Mouse (Mus musculus): ENCODE measurements around the gene Pnpla1. TPM values are rescaled to one million over a fixed set of nuclear protein-coding genes. Genes with fewer than 3 reads are reported as not detected.

Pnpla1 gene
- total RNA-seq, 2 experiments from 2014 or later = not detected

GRCm38 (mm10) chr17:28885231-28885630 lies 27.0 kb downstream of the Pnpla1 start:
- DNase-seq = no peak

DNA sequence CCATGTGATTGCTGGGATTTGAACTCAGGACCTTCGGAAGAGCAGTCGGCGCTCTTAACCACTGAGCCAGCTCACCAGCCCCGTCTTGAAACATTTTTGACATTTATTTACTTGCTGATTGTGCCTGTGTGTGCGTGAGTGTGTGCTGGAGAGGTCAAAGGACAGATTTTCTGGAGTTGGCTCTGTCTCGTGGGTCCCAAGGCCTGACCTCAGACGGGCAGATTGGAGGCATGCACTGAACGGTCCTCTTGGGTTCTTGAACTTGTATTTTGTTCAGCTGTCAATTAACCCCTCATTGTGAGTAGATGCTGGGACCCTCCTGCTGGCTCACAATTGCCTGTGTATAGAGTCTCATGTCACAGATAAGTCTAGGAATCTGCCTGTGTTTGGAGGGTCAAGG lies 28.1 kb downstream of the Pnpla1 start:
- DNase-seq = no peak

DNA sequence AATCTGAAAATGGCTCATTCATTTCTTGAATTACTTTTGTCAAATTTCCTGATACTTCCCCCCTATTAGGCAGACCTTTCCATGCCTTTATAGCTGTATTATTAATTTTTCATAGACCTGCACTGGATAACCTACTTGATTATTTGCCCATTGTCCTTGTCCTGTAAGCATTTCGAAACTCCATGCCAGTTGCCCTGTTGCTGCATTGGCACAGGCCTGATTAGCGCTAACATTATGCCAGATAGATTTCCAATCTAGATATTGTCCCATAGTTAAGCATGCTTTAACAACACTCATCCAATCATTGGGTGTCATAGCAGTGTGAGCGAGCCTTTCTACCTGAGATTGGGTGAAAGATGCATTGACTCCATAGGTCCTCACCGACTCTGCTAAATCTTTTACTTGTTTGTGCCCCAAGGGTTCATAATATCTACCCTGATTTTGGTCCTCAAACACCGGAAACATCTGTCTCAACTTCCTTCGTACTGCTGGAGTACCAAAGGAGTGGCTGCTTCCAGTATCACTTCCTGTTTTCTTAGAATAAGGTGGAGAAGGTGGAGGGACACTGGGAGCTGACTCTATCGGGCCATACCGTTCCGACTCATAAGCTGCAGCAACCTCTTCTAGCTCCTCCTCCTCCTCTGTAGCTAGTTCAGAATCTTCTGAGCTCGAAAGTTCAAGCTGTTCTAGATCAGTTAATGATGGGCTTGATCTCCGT lies 36.0 kb downstream of the Pnpla1 start:
- no peak for DNase-seq

- DNase-seq = no peak
These were observed 37.1 kb downstream of the Pnpla1 start for GRCm38 (mm10) chr17:28895217-28895875.

DNA sequence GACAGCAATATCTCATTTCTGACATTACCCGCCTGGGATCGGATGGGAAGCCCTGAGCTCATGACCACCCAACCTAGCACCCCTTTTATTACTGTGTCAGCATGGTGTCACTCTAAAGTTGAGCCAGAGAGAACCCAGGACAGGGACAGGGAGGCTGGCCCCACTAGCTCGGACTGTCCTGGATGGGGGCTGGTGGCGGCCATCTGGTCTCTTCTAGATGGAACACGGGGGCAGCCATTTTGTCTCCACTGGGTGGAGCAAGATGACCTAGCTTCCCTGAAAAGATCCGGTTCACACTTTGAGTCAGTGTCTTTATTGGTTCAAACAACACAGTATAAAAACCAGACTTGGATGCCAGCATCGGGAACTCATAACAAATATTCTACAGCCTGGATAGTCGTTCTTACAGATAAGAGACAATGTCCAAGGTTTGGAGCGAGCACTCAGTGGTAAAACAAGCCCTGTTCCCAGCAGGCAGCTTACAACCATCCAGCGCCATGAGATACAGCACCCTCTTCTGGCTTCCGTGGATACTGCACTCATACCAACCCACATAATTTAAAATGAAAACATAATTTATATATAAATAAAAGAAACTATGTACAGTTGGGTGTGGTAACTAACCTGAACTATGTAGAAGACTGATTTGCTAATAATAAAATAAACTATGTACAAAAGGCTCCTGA lies 38.0 kb downstream of the Pnpla1 start:
- no peak for DNase-seq

DNA sequence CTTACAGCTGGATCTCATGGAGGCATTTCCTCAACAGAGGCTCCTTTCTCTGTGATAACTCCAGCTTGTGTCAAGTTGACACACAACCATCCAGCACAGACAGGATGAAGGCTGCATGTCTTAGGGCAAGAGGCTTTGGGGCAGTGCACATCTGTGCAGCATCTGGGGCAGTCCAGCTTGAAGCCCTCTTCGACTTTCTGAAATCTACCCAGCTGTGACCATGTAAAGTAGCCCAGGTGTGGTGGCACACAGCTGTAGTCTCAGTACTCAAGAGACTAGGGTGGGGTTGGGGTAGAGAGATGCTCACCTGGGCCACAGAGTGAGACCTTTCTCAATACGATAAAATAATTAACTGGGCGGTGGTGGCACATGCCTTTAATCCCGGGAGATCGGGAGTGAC lies 39.6 kb downstream of the Pnpla1 start:
- no peak for DNase-seq

GRCm38 (mm10) chr17:28898249-28898648 lies 40.0 kb downstream of the Pnpla1 start:
- DNase-seq = no peak

DNA sequence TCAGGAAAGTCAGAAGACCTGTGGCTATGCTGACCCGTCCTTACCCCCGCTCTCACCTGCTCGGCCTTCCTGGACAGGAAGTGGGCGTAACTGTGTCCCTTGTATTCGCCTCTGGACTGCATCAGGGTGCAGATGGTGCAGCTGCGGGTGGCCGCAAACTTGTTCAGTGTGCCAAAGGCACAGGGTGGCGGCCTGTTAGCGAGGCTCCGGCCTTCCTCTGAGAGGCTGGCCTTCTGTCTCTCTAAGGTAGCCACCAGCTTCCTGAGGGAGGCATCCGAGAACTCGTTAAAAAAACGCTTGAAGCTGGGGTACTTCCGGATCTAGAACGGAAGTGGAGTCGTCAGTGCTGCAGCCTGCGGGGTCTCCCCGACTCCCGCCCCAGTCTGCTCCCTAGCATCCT lies 41.2 kb downstream of the Pnpla1 start:
- no peak for DNase-seq

GRCm38 (mm10) chr17:28901559-28901958 lies 43.3 kb downstream of the Pnpla1 start:
- no peak for DNase-seq

DNA sequence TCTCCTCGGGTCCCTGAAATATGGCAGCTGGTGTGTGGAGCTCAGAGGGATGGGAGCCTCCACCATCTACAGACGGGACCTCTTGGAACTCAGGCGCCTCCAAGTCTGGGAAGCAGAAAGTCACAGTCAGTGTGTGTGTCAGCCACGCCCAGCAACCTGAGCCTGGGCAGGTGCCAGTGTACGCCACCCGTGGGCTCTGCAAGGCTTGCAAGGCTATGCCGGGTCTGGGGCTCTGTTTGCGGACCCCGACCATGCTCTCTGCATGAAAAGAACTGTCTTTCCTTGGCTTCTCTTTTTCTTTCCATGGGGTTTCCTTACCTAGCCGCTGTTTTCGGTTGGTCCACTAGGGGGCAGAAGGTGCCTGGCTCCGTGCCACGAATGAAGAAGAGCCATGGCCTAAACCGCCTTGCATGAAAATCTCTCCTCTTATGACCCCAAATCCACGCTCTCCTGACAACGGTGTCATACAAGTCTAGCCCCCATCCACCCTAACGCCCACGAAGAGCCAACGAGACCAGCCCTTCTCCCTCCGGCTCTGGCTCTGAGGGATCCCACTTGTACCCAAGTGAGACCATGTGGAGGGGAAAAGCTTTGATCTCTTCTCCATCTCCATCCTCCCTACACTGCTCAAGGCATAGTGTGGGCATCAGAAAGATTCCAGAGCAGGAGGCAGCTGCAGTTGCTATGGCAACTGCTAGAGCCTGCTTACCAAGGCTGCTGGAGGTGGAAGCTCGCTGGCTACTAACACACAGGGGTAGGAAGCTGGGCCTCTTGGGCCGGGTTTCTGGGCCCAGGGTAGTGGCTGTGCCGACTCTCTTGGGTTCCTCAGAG lies 46.5 kb downstream of the Pnpla1 start:
- peak; percentile 78 for DNase-seq

DNA sequence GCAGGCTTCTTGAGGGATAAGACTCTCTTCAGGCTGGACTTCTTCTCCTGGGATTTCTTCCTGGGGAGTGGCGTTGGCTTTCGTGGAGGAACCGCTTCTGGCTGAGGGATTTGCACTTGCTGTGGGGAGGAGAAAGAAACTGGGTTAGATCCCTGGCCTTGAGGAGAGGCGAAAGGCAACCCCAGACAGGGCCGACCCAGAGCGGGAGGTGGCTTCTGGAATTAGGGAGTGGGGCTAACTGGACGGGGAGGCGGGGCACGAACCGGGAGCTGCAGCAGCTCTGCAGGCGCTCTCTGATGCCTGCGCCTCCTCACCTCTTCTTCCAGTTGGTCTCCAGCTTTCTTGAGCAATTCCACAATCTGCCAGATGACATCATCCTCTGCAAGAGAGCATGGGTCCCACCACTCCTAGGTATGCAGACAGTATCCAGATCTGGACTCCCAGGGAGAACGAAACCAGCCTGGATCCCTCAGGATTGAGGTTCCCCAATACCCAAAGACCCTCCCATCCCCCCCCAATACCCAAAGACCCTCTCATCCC lies 47.2 kb downstream of the Pnpla1 start:
- DNase-seq = no peak

GRCm38 (mm10) chr17:28907959-28908358 lies 49.7 kb downstream of the Pnpla1 start:
- DNase-seq = peak; percentile 1

DNA sequence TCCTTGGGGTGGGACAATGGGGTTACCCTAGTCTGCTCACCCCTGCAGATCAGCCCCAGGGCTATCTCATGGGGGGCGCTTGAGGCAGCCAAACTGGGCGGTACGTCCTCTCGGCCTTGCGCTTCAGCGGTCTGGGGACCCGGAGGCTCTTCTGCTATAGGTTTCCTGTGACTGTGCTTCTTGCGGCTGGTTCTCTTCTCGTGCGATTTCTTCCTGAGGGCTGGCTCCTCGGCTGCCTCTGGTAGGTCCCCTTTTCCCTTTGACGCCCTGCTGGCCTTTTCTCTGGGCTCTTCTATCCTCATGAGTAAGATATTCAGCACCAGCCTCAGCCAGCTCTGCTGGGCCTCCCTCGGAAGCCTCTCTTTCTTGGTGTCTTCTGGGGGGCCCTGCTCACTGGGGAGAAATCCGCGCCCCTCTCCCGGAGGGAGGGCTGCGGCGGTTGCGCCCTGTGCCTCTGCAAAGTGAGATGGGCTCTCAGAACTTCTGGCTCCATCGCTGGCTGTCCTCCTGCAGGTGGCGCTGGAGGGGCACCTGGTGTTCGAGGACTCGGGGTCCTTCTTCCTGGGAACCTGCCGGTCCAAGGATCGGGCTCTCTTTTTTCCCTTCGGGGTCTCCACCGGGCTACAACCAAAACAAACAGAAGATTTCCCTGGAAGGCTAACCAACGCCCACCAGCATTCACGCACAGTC lies 51.2 kb downstream of the Pnpla1 start:
- peak; percentile 68 for DNase-seq

GRCm38 (mm10) chr17:28910139-28910538 lies 51.9 kb downstream of the Pnpla1 start:
- DNase-seq = peak; percentile 4

- DNase-seq = no peak
These were observed 55.0 kb downstream of the Pnpla1 start for GRCm38 (mm10) chr17:28913200-28913599.

DNA sequence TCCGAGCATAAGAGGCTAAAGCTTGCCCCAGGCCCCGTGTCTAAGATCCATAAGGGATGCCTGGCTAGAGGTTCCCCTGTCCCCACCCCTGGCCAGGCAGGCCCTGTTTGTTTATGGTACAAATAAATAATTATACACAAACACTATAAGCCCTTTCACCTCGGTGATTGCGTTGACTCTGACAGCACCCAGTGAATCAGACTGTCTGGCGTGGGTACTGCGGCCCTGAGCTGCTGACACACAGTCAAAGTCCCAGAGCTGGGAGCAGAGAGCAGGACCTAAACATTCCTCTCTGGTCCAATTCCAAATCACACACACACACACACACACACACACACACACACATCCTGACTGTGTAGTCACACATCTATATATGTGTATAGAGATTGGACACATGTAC lies 55.7 kb downstream of the Pnpla1 start:
- no peak for DNase-seq

DNA sequence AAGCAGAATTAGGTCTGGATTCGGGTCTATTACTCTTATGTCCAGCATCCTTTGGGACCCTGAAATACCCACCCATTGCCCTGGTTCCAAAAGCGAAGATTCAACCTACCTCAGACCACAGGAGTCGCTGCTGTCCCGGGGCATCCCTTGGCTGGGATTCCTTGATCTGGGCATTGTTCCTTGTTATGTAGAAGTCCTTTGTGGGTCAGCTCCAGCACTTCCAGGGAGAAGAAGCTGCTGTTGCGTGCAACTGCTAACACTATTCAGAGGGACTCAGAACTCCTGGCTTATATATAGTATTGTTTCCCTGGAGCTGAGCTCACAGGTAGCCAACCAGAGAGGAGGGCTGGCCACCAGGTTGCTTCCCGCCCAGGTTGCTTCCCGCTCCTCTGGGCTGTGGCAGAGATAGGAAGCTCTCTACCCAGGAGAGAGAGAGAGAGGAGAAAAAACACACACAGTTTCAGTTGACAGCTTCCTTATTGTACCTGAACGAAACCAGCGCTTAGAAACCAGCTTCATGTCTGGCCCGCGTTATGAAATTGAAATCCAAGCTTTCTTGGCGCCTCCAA lies 56.9 kb downstream of the Pnpla1 start, which contains the start of gene 4930539E08Rik:
Gene 4930539E08Rik (minus strand): TSS at position 265 of the 569 bp plus-strand sequence.
- DNase-seq = no peak

DNA sequence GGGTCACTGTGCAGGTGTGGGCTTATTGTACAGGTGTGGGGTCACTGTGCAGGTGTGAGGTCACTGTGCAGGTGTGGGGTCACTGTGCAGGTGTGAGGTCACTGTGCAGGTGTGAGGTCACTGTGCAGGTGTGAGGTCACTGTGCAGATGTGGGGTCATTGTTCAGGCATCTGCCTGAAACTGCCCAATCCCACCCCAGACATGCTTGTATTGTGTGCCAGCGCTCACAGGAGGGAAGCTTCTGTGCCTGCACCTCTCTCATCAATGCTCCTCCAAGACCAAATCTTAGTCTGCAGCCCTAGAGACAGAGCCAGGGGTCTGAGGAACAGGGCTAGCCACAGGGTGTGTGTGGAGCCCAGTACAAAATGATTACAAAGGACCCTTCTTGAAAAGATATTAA lies 58.3 kb downstream of the Pnpla1 start:
- no peak for DNase-seq

DNA sequence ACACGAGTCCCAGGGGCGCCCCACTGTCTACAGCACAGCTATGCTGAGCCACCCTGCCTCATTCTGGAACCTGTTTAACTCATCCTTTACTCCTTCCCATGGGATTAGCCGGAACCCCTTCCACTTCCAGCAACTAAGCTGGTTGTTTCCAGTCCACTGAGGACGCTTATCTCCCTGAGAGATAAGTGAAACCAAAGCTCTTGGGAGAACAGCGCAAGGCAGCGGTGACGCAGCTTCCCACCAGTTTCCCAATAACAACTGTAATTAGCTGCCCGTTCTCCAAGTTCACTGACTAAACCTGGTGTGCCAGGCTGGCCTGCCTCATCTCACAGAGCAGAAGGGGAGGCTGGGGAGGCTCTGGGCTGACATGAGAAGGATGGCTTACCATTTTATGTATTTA lies 62.9 kb downstream of the Pnpla1 start:
- DNase-seq = no peak

GRCm38 (mm10) chr17:28922096-28922495 lies 63.9 kb downstream of the Pnpla1 start:
- no peak for DNase-seq

DNA sequence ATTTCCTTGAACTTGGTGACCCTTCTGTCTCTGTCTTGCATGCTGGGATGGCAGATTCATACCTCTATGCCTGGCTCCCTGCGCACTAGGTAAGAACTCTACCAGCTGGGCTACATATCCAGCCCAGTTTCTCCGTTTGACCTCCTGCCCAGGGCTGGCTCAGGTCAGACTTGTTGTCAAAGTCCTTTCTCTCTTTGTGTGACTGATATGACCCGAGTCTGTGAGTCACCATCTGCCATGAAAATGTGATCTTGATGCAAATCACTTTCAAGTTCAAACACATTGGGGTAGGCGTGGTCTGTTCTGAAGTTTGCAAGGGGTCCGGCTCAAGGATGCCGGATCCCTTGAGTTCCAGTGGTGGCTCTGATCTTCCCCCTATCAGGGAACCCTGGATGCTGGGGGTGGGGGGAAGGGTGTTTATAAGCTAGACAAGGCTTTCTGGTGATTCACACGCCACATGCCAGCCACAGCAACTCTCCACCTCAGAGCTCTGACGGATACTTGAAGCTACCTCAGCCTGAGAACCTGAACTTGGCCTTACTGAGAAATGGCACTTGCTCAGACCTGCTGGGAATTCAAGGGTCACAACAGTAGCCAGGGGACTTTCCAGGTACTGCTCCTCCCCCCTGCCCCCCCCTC lies 66.9 kb downstream of the Pnpla1 start:
- no peak for DNase-seq

Data from gastrocnemius, postnatal 10 days (tissue).